Mouse (Mus musculus) right cerebral cortex, postnatal 36 days (tissue): ENCODE data around the gene Nprl3.
"Not testable (repeated sequence)": the region's sequence is repeated elsewhere in the genome, so short reads cannot be mapped to it uniquely, and the experiment has no call there.

Source experiments
- DNase-seq, 2 experiments: peaks; one replicate each; pipeline ENCODE4 v3.0.0; 2022; ENCODE audit warnings: low spot score in 2 of 2, mixed read lengths in 1 of 2

Gene Nprl3

DNA sequence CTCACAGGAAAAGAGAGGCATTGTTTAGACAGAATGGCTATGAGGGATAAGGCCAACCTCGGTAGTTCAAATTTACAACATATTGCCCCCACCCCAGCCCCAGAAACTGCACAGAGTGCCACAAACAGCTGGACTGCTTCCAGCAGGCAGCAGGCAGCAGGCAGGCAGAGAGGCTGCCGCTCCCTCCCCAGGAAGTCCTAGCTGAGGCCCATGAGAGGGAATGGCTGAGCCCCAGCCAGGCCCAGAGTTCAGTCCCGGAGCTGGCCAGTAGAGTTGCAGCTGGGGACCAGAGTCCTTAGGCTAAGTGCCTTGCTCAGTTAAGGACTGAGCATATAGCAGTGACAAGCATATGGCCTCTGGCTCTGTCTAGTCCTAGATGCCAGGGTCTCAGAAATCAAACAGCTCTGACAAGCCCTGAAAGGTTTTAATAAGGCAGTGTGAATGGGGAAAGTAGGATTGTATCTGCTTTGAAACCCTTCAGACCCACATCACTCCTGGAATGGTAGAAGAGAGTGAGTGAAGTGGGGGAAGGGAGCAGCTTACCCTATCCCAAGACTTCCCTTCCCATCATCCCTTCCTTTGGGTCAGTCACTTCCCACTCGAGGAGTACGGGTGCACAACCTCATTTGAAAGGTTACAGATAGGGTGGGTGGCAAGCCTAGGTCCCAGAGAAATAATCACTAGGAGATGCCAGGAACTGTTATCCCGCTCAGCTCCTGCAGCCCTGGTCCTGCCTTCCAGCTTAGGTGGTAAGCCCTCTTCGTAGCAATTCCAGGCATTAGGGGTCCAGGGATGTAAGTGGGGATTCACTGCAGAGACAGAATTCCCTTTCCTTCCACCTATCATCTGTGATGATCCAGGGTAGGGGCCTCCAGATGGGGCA lies 42.0 kb downstream of the Nprl3 start:
- no peak for DNase-seq

DNA sequence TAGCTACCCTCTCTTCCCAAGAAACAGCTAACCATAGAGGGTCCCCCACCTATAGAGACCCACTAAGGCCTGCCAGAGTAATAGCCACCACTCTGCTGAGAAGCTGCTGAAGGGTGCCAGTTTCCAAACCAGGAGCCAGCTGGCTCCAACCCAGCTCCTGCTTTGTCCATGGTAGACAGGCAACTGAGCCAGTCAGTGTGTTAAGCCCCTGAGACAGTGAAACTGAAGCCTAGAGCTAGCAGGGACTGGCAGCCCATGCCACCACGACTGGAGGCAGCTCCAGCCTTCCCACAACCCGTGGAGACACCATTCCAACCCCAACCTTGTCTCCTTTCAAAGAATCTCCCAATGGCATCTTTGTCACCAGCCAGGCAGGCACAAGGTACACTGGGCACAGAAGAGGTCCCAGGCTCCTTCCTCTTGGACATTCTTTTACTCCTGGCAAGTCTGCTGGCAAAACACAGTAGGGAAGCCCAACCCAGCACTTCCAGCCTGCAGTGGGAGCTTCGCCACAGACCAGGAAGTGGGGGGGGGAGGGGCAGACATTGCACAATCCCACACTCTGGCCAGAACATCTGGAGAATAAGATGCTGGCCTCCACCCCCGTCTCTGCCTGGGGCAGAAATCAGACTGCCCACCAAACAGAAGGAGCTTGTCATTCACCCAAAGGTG lies 42.9 kb downstream of the Nprl3 start:
- DNase-seq, result no peak

DNA sequence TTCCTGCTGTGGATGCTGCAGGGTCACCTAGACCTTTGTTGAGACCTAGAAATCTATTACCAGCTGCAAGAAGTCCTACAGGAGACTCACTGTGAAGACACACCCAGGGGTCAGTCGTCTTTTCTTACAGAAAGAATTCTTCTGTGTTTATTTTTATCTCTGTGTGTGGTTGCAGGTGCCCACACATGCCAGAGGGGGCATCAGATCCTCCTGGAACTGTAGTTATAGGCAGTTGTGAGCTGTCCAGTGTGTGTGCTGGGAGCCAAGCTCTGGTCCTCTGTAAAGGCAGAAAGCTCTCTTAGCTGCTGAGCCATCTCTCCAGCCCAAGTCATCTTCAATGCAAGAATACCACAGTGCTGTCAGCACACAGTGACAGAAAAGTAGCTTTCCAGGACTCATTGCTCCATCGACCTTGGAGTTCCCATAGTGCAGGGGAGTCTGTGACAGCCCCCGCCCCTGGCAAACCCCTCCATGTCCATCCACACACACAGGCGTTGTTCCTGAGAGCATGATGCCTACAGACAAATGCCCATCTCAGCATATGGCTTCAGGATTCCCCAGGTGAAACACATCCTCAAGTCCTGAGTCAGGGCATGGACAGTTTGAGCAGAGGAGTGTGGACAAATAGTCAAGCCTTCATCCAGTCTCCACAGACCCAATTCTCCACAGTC lies 44.1 kb downstream of the Nprl3 start:
- no peak for DNase-seq

DNA sequence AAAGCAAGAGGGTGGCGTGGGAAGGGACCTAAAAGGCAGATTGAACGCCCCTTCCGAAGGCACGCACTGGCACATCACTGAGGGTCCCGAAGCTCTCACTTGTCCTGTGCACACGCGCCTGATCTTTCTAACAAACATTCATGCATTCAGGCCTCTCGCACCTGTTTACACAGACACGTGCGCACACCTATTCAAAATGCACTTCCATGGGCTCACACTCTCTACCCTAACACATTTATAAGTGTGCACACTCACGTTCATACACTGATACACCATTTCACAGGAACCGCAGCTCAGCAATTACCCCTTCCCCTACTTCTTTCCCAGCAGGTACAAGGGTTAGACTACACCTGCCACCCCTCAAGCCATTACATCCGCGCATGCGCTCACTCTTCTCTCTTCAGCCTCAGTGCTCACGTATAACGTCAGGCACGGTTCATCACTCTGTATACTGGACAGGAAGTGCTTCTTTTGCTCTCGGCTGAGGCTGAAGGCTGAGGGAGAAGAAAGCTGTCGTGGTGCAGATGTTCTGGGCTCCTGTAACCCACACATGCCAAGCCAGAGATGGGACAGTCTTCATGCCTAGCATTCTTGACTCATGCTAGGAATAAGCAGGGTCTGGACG lies 44.8 kb downstream of the Nprl3 start:
- no peak for DNase-seq

DNA sequence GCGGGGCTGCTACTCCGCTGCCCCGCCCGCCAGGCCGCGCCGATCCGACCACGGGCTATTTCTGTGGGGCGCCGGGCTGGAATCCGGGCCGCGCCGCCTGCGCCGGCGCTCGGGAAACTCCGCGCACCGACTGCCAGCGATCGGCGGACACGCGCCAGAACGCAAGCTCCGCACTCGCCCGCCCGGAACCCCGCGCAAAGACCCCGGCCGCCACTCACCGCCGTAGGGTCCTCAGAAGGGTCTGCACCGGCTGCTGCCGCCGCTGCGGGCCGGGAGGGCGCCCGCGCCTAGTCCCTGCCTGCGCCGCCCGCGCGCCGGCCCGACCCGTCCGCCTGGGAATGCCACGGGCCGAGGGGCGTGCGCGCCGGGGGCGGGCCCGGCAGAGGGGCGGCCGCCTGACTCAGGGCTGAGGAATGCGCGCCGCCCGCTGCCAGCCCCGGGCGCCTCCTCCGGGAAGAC lies 45.5 kb downstream of the Nprl3 start, which contains the start of gene Rhbdf1:
TSS of gene Rhbdf1 (minus strand) at position 350 of the 459 bp plus-strand sequence.
- DNase-seq, result no peak

DNA sequence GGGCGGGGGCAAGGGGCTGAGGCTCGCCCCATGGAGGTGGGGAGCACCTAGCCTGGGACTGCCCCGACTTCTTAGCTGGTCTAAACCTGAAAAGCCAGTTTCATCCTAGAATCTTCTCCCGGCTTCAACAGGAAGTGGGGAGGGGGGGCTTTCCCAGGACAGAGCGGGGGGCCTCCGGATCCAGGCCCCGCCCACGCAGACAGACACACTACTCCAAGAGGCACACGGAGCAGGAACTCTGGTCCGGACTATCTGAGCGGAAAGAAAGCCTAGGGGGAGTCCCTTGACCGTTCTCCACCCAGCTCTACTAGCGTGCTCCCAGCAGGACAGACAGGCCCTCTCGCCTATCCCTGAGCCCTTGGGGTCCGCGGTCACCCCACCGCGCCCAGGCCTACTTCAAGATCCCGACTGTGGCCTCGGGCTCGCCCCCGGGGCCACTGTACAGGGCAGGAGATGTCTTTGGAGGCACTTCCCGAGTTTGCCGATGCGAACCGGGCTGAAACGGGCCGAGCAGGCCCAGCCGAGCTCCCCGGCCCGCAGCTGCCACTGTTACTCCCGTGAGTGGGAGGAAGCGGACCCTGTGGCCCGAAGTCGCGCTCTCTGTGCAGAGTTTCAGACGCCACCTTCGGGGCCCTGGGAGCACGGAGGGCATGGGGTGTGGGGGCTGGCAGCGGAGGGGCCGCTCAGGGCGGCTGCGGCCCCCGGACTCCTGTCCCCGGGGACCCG lies 46.1 kb downstream of the Nprl3 start:
- no peak for DNase-seq

DNA sequence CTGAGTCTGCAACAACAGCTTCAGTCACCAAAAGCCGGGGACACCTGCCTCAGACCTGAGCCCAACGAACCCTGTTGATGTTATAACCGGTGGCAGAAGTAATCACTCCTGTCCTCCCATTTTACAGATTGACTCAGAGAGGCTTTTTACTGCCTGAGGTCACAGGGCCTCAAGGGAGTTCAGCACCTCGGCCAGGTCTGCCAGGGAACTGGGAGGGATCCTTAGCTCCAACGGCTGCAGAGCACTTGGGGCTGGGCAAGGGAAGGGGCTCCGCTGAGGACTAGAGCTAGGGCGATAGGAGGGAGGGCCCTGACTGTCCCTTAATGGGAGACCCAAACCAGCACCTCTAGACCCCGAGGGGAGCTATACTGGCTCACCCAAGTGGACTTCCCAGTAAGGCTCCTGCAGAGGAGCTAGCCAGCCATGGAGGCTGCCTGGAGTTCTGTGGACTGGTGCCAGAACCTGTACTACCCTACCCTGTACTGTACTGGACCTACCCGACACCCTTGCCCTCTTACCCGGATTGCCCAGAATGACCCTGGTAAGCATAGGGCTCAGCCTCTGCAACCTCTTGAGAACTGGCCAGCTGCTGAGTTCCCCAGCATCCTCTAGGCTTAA lies 46.8 kb downstream of the Nprl3 start:
- DNase-seq, result no peak

DNA sequence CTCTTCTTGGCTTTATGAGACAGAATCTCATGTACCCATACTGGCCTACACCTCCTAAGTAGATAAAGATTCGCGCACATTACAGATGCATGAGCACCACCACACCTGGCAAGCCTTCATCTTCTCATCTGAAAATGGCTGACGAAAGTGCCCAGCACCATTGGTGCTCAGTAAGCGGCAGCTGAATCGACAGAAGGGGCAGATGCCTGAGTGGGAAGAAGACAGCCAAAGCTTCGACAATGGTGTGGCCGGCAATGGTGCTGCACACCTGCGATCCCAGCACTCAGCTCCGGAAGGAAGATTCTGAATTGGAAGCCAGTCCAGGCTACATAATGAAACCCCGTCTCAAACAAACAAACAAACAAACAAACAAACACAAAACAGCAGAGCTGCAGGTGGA lies 48.2 kb downstream of the Nprl3 start:
- no peak for DNase-seq

DNA sequence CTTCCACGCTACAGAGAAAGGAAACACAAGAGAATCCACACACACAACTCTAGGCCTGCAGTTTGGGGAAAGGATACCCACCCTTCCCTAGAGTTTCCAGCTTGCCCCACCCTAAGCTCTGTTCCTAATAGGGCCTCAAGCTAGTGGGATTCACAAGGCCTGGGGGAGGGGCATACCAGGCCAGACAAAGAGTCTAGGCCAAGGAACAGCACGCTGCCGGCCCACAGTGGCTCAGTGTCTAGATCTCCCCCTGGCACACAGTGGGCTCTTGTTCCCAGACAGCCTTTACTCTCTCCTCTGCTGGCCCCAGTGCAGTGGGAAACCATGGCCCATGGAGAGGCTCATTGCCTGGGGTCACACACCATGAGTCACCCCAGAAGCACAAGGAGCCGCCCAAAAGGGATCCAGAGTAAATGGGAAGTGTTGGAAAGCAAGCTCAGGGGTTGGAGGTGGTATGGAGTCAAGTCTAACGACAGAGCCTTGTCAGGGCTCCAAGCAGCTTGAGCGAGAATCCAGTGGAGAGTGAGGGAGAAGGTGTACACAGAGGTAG lies 48.9 kb downstream of the Nprl3 start:
- DNase-seq, result no peak

DNA sequence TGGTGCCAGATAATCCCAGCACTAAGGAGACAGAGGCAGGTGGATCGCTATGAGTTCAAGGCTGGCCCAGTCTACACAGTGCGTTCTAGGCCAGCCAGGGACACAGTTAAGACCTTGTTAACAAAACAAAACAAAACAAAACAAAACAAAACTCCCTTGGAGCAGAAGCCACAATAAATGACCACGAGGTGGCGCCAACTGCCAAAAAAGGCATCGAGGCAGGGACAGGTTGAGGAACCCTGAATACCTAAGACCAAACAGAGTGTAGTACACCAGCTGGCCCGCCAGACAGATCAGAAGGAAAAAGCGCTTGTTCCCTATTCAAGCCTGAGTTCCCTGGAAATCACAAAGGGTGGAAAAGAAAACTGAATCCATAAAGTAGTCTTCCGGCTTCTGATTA lies 50.7 kb downstream of the Nprl3 start:
- no peak for DNase-seq

DNA sequence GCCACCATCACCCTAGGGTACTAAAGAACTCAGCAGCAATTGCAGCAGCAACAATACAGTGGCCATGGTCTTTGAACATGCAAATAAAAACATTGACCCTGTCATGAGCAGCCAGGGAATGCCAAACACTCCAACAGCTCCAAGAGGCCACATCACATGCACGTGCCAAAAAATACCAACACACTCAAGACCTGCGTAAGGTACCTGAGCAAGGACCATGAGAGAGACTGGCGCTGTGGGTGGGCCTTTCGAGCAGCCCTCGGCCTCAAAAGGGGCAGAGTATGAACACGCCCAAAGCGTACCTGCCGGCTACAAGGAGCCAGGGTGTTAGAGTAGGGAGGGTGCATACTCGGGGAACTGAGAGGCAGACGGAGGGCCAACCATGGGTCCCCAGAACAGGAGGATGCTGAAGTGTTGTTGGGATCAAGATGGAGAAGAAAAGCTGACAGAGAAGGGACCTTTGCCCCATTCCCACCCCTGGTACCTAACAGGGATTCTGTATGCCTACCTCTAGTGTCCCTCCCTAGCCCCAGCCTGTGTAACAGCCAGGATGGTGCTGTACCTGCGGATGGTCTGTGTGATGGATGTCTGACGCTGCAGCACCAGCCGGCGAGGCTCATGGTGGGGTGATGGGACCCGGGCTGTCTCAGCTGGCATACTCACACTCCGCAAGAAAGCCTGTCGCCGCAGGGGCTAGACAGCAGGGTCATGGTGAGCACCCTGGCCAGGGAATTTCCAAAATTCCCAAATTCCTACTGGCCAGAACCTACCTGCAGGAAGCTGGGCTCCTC lies 51.9 kb downstream of the Nprl3 start:
- DNase-seq, result no peak

DNA sequence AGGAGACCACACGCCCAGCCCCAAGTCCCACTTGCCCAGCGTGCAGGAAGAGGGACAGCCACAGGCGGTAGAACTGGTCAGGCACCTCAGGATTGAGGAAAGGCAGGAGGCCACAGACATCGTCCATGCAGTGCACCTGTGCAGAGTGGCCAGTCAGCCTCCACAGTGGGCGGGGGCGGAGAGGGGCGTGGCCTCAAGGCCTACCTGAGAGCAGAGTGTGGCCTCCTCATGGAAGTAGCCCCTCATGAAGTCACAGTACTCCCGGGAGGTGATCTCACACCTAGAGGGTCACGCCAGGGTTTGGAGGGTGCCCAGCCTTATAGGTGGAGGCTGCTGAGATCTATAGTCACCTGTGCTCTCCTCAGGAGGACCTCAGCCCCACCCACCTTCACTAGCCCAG lies 56.9 kb downstream of the Nprl3 start:
- DNase-seq, result no peak

DNA sequence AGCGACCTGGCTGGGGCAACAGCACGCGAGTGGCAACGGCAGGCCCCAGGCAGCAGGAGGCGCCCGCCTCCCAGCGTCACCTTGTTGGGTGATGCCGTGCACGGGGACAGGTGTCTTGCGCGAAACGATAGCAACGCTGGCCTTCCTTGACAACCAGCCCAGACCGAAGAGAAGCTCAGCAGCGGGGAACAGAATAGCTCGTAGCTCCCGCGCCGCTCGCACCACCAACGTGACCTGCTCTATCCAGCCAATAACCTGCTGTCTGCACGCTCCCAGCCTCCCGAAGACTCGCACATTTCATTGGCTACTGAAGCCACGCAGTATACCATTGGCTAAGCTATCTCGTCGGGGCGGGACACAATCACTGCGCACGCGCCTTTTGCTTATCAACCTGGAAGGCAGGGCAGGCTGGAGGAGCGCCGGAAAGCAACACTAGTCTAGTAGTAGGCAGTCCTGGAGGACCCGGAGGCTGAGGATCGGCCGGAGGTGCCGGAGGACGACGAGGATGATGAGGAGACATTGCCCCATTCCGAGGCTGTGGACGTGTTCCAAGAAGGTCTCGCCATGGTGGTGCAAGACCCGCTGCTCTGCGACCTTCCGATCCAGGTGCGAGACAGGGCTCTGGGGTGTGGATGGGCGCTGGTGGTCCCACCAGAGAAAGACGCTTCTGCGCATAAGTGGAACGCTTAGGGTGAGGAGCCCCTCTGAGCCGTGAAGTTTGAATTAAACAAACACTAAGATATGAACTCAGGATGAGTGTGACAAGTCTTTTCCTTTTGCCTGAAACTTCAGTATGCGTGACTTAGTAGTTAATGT lies 62.2 kb downstream of the Nprl3 start, which contains the start of gene Snrnp25:
TSS of gene Snrnp25 (plus strand) at position 358 of the 816 bp plus-strand sequence.
- peak; percentile 95 to 97 for DNase-seq

DNA sequence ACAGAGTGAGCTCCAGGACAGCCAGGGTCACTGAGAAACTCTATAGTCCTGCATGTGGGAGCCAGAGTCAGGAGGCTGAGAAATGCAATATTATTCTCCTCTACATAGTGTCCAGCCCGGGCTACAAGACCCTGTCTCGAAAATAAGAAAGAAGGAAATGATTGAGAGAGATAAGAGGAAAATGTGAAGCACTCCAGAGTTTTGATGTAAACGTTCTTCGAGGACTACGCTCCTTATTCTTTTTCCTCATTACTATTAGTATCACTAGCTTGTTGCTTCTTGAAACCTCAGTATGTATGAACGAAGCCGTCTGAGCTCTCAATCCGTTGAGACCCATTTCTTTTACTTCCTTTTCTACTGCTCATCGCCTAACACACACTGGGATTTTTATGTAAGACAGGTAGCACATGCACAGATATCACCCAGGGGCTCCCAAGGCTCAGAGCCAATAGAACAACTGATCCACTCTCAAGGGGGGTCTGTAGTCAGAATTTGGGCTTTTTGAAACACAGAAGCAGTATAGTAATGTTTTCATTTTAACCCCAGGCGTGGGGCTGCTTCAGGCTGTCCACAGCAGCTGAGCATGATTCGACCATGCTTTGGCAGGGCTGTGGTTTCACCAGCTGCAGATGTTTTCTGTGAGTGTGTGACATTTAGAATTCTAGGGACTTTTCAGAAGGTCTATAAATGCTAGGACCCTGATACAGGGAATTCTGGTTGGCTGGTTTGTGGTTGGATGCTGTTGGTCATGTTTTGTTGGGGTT lies 65.4 kb downstream of the Nprl3 start:
- no peak for DNase-seq

DNA sequence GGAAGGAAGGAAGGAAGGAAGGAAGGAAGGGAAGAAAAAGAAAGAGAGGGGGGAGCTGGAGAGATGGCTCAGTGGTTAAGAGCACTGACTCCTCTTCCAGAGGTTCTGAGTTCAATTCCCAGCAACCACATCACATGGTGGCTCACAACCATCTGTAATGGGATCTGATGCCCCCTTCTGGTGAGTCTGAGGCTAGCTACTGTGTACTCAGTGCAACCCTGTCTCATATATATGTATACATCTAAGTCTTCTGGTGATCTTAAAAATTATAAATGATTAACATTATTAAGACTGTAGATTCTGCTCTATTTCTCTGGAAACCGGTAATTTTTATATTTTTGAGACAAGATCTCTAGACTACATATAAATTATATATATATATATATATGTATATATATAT lies 66.5 kb downstream of the Nprl3 start:
- not testable (repeated sequence) for DNase-seq

DNA sequence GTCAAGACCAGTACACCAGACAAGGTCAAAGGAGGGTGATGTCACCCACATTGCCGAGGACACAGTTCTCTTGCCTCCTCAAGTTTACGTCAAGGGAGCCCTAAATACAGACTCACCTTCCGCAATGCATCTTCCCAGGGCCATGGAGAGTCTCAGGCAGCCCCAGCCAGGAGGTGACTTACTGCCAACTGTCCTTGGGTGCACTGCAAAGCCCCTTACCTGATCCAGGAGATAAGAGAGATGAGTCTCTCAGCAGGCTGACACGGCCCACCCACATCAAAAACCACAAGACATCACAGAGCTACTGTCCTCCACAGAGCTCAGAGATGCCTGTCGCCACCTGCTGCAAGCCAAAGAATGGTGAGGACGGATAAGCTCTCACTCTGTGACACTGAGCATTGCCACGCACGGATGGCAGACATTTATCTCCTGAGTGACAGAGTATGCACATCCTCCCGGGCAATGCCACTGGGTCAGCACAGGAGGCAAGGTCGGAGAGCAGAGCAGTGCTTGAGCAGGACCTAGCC lies 67.4 kb downstream of the Nprl3 start, which contains the start of gene Il9r:
TSS of gene Il9r (minus strand) at position 205 of the 527 bp plus-strand sequence.
- DNase-seq, result no peak

DNA sequence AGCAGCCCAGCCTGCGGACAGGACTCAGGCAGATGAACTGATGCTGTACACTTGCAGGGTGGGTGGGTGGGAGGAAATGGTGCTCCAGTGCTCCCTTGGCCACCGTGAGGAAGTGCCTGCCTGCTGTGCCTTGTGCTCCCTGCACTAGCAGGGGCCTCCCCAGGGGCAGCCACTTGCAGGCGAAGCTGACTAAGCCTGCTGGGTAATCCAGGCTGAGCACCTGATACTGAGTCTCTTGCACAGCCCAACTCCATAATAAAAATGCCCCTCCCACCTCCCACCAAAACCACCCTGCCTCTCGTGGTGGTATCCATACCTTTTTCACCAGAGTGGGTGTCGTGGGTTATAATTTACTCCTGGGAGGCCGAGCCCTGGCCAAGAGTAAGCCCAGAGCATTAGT lies 68.3 kb downstream of the Nprl3 start:
- DNase-seq, result no peak
